Mouse (Mus musculus) spleen, adult 2 months (tissue): ENCODE data around the gene Olfr1413. TPM values are rescaled to one million over a fixed set of nuclear protein-coding genes. Genes with fewer than 3 reads are reported as not detected.
A peak's percentile ranks its signal among the peaks of the same experiment; 100 is the strongest.

Experiments used
- DNase-seq, 2 experiments: peaks; one replicate each; pipeline versions ENCODE4 v3.0.0 to v3.0.0-alpha.2; 2012 to 2021; ENCODE audit warnings: low spot score in 2 of 2, low read depth in 1 of 2
- H3K27ac ChIP-seq: fragments of 200-500 bp; 2 replicates; pipeline ENCODE4 v1.5.1; 2012; ENCODE audit warnings: low read length, inconsistent platforms; ENCODE audit not compliant: insufficient read depth
- H3K27me3 ChIP-seq: fragments of 200-500 bp; 2 replicates; pipeline ENCODE4 v1.6.1; 2012; ENCODE audit warnings: mild to moderate bottlenecking, moderate library complexity, low read length, inconsistent platforms; ENCODE audit not compliant: control insufficient read depth, insufficient read depth
- H3K36me3 ChIP-seq: fragments of 200-500 bp; 2 replicates; pipeline ENCODE4 v1.6.1; 2012; ENCODE audit warnings: mild to moderate bottlenecking, low read length, inconsistent platforms; ENCODE audit not compliant: control insufficient read depth, insufficient read depth
- H3K4me1 ChIP-seq: fragments of 200-500 bp; 2 replicates; pipeline ENCODE4 v1.6.1; 2011; ENCODE audit warnings: inconsistent platforms; ENCODE audit not compliant: control insufficient read depth, insufficient read depth, insufficient read length
- H3K4me3 ChIP-seq: fragments of 200-500 bp; 2 replicates; pipeline ENCODE4 v1.5.1; 2011; ENCODE audit warnings: mild to moderate bottlenecking, inconsistent platforms; ENCODE audit not compliant: insufficient read depth, insufficient read length; ENCODE audit errors: extremely low read depth
- CTCF ChIP-seq: fragments of 200-500 bp; IDR thresholded peaks from 2 replicates; pipeline ENCODE4 v1.5.1; 2011; ENCODE audit warnings: mild to moderate bottlenecking, inconsistent platforms; ENCODE audit not compliant: insufficient read depth, insufficient read length, insufficient replicate concordance; ENCODE audit errors: extremely low read depth
- POLR2A ChIP-seq: fragments of 200-500 bp; IDR thresholded peaks from 2 replicates; pipeline ENCODE4 v1.6.1; 2011; ENCODE audit warnings: low read depth, low read length, inconsistent platforms
- whole genome bisulfite sequencing: fragments of 180-500 bp; shearing (Covaris S2); methylation state at CpG from one replicate; pipeline ENCODE4 v1.1.7; 2018; 5-methylcytosine and 5-hydroxymethylcytosine counted together
- polyA plus RNA-seq: library from polyadenylated mRNA; depleted of rRNA; stranded (reverse); fragments of >200 nt; gene quantifications from 2 replicates; pipeline ENCODE4 v1.2.3, GENCODE M21; 2012

Olfr1413 gene
- polyA plus RNA-seq, 1 experiment = not detected

DNA sequence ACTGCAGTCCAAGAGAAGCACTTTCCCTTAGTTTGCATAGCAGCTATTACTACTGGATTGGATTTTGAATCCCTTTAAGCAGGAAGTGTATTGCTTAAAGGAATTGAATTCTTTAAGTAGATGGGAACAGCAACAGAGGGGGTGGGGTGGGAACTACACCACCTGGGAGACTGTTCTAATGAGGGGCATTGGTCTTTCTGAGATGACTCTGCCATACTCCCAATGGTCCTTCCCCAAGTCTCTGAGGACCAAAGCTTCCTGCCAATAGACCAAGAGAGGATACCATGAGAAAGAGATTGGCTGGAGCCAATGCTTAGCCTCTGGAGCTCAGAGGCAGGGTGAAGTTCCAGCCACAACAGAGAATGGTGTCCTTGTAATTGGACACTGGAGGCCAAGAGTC lies 23.0 kb downstream of the Olfr1413 start, which contains the start of gene Olfr1411:
Gene Olfr1411 (plus strand): TSS at position 301 of the 400 bp plus-strand sequence.
- TF ChIP-seq CTCF (no peak), POLR2A (no peak)
- no peak for DNase-seq
- Histone ChIP-seq H3K4me1 (no peaks in the 10 kb centered on the region), H3K36me3 (no peaks in the 10 kb centered on the region), H3K27me3 (no peaks in the 10 kb centered on the region), H3K4me3 (no peak within 1 kb of the TSS), H3K27ac (no peak within 1 kb of the TSS)

GRCm38 (mm10) chr1:92596019-92596418 lies 24.9 kb downstream of the Olfr1413 start:
- H3K36me3 ChIP-seq = no peaks in the 10 kb centered on the region
- TF ChIP-seq POLR2A (no peak), CTCF (no peak)
- H3K4me1 ChIP-seq = no peaks in the 10 kb centered on the region
- WGBS = 79% methylated on average over 3 of the region's 3 CpGs
- DNase-seq = no peak
- no peak overlapping the region for H3K4me3 ChIP-seq
- H3K27me3 ChIP-seq = no peaks in the 10 kb centered on the region
- no peak overlapping the region for H3K27ac ChIP-seq

GRCm38 (mm10) chr1:92605482-92605881 lies 34.4 kb downstream of the Olfr1413 start, which contains the start of gene Olfr1410:
Gene Olfr1410, plus strand, starts transcription at chr1:92605782.
- DNase-seq = no peak
- Histone ChIP-seq H3K36me3 (no peaks in the 10 kb centered on the region), H3K4me1 (no peaks in the 10 kb centered on the region), H3K4me3 (no peak within 1 kb of the TSS), H3K27me3 (no peaks in the 10 kb centered on the region), H3K27ac (no peak within 1 kb of the TSS)
- WGBS = 55% methylated on average over 1 of the region's 1 CpGs
- TF ChIP-seq POLR2A (no peak), CTCF (no peak)

DNA sequence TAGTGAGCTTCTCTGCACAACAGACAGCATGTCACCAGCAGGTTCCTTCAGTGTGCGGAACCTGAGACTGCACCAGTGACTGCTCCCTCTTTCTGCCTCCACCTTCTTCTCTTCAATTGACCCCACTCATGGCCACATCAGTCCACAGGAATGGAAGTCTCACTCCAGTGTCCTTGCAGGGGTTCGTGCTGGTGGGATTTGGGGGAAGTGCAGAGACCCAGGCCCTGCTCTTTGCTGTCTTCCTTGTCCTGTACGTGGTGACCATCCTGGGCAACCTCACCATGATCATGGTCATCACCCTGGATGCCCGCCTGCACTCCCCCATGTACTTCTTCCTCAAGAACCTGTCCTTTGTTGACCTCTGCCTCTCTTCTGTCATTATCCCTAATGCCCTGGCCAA lies 36.6 kb downstream of the Olfr1413 start:
- TF ChIP-seq CTCF = no peak
- 75% methylated on average over 4 of the region's 4 CpGs for WGBS

DNA sequence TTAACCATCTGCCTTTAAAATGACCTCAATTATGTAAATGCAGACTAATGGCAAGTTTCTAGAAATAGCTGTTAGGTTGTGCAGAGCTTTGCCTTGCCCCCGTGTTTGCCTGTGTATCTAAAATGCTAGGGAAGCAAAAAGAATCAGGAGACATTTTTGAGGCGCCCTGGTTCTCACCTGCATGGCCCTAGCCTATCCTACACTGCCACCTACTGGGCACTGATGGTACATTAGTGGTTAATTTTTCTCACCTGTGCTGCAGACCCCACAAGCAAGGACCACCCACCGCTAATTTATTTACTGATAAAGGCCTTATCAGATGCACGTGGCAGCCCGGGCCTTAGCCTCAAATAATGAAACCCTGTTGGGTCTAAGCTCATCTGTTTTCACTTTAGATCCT lies 39.9 kb downstream of the Olfr1413 start:
- no peaks in the 10 kb centered on the region for H3K36me3 ChIP-seq
- TF ChIP-seq CTCF = peak; percentile 67; the same call in 1 of the 2 replicates
- TF ChIP-seq POLR2A = no peak
- no peaks in the 10 kb centered on the region for H3K27me3 ChIP-seq
- WGBS = 6% methylated on average over 5 of the region's 5 CpGs
- H3K4me1 ChIP-seq = no peaks in the 10 kb centered on the region
- peak in 1 of 2 experiments; percentile 37 for DNase-seq
- no peak overlapping the region for H3K4me3 ChIP-seq
- H3K27ac ChIP-seq = no peak overlapping the region

More for the DNA sequence above, 36.6 kb downstream of the Olfr1413 start:
- Histone ChIP-seq H3K27ac (no peak overlapping the region), H3K27me3 (no peaks in the 10 kb centered on the region), H3K4me3 (no peak overlapping the region), H3K36me3 (no peaks in the 10 kb centered on the region), H3K4me1 (no peaks in the 10 kb centered on the region)
- DNase-seq = no peak

GRCm38 (mm10) chr1:92613175-92613574 lies 42.1 kb downstream of the Olfr1413 start:
- TF ChIP-seq CTCF (no peak), POLR2A (no peak)
- no peak for DNase-seq
- Histone ChIP-seq H3K27ac (no peak overlapping the region), H3K4me1 (no peaks in the 10 kb centered on the region), H3K36me3 (no peaks in the 10 kb centered on the region), H3K4me3 (no peak overlapping the region), H3K27me3 (no peaks in the 10 kb centered on the region)
- 54% methylated on average over 4 of the region's 4 CpGs for WGBS

DNA sequence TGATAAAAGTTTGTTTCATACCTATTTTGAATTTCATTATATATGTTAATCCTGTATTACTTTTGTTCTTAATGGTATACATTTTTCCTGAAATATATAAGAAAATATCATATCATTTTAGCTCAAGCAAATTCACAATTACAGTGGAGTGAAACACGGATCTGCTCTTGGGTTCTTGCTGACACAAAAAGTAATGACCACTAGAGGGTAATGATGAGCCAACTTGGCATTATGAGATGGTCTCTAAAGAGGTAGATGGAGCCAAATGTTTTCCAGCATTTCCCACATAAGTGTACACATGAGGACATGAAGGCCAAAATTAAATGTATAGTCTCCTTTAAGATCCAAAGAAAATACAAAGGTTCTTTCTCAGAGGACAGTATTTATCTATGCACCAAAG lies 43.4 kb downstream of the Olfr1413 start:
- TF ChIP-seq POLR2A = no peak
- no peak for TF ChIP-seq CTCF
- Histone ChIP-seq H3K27ac (no peak overlapping the region), H3K4me3 (no peak overlapping the region), H3K36me3 (no peaks in the 10 kb centered on the region), H3K4me1 (no peaks in the 10 kb centered on the region), H3K27me3 (no peaks in the 10 kb centered on the region)
- 4% methylated on average over 1 of the region's 1 CpGs for WGBS
- DNase-seq = no peak
